Mouse (Mus musculus) hindbrain, embryonic 14.5 days (tissue): ENCODE data around the gene Cadm2. TPM values are rescaled to one million over a fixed set of nuclear protein-coding genes. Genes with fewer than 3 reads are reported as not detected.

Experiments used
- ATAC-seq: fragments of 200-750 bp; cut with Nextera tagmentation; 2 replicates; pipeline ENCODE4 v1.8.0; 2017; ENCODE audit warnings: moderate number of reproducible peaks, mild to moderate bottlenecking, moderate TSS enrichment, moderate library complexity; ENCODE audit not compliant: low FRiP score
- DNase-seq: peaks from one replicate; pipeline ENCODE4 v3.0.0-alpha.2; 2015; ENCODE audit warnings: low spot score
- H3K27ac ChIP-seq: fragments of 300-500 bp; sonication (generic); 2 replicates; pipeline ENCODE4 v1.5.1; 2014; ENCODE audit warnings: mild to moderate bottlenecking, moderate library complexity
- H3K27me3 ChIP-seq: fragments of 300-500 bp; sonication (generic); 2 replicates; pipeline ENCODE4 v1.6.1; 2014; ENCODE audit warnings: mild to moderate bottlenecking, low read length, mixed read lengths; ENCODE audit not compliant: control insufficient read depth, insufficient read depth
- H3K36me3 ChIP-seq: fragments of 300-500 bp; sonication (generic); replicated peaks from 2 replicates; pipeline ENCODE4 v1.6.1; 2014; ENCODE audit not compliant: control insufficient read depth, insufficient read depth
- H3K4me1 ChIP-seq: fragments of 300-500 bp; sonication (generic); replicated peaks from 2 replicates; pipeline ENCODE4 v1.6.1; 2014; ENCODE audit warnings: antibody characterized with exemption, low read length, mixed read lengths; ENCODE audit not compliant: control insufficient read depth, insufficient read depth
- H3K4me2 ChIP-seq: fragments of 300-500 bp; sonication (generic); replicated peaks from 2 replicates; pipeline ENCODE4 v1.6.1; 2014; ENCODE audit warnings: mild to moderate bottlenecking, moderate library complexity
- H3K4me3 ChIP-seq: fragments of 300-500 bp; sonication (generic); replicated peaks from 2 replicates; pipeline ENCODE4 v1.5.1; 2014; ENCODE audit warnings: mild to moderate bottlenecking, low read length
- H3K9ac ChIP-seq: fragments of 300-500 bp; sonication (generic); 2 replicates; pipeline ENCODE4 v1.6.1; 2014
- H3K9me3 ChIP-seq: fragments of 300-500 bp; sonication (generic); 2 replicates; pipeline ENCODE4 v1.6.1; 2016; ENCODE audit warnings: low read length; ENCODE audit not compliant: control insufficient read depth
- WGBS: fragments of 180-500 bp; shearing (Covaris S2); extraction: QIAGEN DNeasy Blood & Tissue Kit; methylation state at CpG from one replicate; pipeline ENCODE4 v1.1.7; 2014; 5-methylcytosine and 5-hydroxymethylcytosine counted together
- polyA plus RNA-seq: library from polyadenylated mRNA; unstranded; fragments of >200 nt; fragmentation: Nextera tagmentation; extraction: Ambion mirVana; gene quantifications from 2 replicates; pipeline ENCODE4 v1.2.1, GENCODE M21; 2014

Cadm2 gene
- polyA plus RNA-seq, 1 experiment from 2014 or later: 53.8 TPM

DNA sequence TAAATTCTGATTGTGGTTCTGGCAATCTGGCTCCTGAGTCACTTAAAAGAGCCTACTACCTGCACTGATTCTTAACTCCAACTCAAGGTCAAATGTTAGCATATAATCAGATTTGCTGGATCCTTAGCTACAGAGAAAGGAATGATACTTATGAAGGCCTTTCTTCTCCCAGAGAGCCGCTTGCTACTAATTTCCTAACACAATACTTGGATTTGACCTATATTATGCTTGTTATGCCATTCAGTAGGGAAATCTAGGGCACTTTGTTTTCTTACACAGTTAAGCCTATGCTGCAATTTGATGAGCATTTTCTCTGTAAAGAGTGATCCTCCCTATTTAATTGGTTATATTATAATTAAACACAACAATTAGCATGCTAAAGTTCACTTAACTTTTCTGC is 394.0 kb downstream of the Cadm2 start:
- 70% methylated on average over 1 of the region's 1 CpGs for WGBS
- no peak overlapping the region for H3K4me3 ChIP-seq
- no peaks in the 10 kb centered on the region for H3K4me1 ChIP-seq
- H3K36me3 ChIP-seq: no peaks in the 10 kb centered on the region
- ATAC-seq (no peak), DNase-seq (no peak)
- H3K9ac ChIP-seq: no peak overlapping the region
- no peaks in the 10 kb centered on the region for H3K9me3 ChIP-seq
- H3K4me2 ChIP-seq: no peak overlapping the region
- H3K27me3 ChIP-seq: no peaks in the 10 kb centered on the region
- no peak overlapping the region for H3K27ac ChIP-seq

DNA sequence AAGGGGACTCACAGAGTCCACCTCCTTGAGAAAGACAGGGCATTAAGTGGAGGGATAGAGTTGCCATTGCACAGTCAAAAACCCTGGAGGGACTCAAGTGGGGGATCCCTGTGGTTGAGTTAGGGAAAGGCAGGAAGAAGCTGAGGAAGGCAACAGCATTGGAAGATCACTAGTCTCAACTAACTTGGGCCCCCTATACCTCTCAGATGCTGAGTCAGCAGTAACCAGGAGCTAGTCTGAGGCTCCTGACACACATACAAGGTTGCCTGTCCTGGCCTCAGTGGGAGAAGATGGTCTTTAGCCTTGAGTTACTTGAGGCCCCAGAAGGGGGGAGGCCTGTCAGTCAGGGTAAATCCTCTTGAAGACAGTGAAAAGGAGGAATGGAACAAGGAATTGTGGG is 417.4 kb downstream of the Cadm2 start:
- Histone ChIP-seq H3K27ac (no peak overlapping the region), H3K9me3 (no peaks in the 10 kb centered on the region), H3K9ac (no peak overlapping the region), H3K4me2 (no peak overlapping the region), H3K4me3 (no peak overlapping the region), H3K4me1 (no peaks in the 10 kb centered on the region), H3K27me3 (no peaks in the 10 kb centered on the region), H3K36me3 (no peaks in the 10 kb centered on the region)
- DNase-seq: no peak
- no peak for ATAC-seq

DNA sequence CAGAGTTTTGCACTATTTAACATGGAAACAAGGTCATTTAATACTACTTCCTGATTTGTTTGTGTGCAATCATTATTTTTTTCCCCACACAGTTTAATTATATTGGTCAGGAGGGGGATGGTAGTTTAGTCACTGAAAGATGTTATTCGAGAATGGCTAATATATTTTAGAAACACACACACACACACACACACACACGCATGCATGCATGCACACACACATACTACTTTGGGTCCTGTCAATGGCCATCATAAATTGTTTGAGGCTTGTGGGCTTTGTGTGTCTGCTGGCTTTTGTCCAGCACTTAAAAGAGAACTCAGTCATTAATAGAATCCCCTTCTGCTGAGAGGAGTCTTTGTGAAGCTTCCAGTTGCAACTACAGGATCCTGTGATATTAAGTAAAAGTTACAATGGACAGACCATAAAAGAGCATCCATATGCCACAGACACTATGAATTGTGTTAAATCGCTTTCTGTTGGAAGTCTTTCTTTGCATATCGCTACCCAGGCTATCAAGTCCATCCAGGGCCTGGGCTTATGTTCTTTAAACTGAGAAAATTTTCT is 427.8 kb downstream of the Cadm2 start:
- no peak for DNase-seq
- Histone ChIP-seq H3K27me3 (no peaks in the 10 kb centered on the region), H3K9ac (no peak overlapping the region), H3K4me2 (no peak overlapping the region), H3K36me3 (no peaks in the 10 kb centered on the region), H3K9me3 (no peaks in the 10 kb centered on the region), H3K4me1 (no peaks in the 10 kb centered on the region), H3K27ac (0 out of 2 replicates have a peak overlapping the region, but pooled peaks have one; percentile 38), H3K4me3 (no peak overlapping the region)
- ATAC-seq: no peak
- WGBS: 78% methylated on average over 4 of the region's 4 CpGs

DNA sequence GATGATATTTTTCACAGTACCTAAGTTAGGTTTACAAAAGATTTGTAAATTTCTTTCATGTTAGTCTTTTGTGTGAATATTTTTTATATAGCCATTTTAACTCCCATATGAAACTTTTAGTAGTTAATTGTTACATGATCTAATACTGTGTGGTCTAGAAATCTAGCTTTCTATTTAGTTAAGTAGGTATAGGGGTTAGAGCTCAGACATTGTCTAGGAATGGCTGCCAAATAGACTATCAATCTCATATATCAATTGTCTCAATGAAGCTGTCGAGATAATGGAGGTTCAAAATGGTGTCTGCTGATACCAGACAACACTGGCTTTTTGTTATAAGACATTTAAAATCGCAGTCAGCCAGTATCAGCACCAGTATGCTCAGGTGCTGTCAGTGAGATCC is 428.3 kb downstream of the Cadm2 start:
- DNase-seq (no peak), ATAC-seq (no peak)
- no peak overlapping the region for H3K4me2 ChIP-seq
- H3K27me3 ChIP-seq: no peaks in the 10 kb centered on the region
- WGBS: 53% methylated on average over 2 of the region's 2 CpGs
- no peak overlapping the region for H3K4me3 ChIP-seq
- no peak overlapping the region for H3K9ac ChIP-seq
- H3K4me1 ChIP-seq: no peaks in the 10 kb centered on the region
- H3K36me3 ChIP-seq: no peaks in the 10 kb centered on the region
- no peak overlapping the region for H3K27ac ChIP-seq
- H3K9me3 ChIP-seq: no peaks in the 10 kb centered on the region

DNA sequence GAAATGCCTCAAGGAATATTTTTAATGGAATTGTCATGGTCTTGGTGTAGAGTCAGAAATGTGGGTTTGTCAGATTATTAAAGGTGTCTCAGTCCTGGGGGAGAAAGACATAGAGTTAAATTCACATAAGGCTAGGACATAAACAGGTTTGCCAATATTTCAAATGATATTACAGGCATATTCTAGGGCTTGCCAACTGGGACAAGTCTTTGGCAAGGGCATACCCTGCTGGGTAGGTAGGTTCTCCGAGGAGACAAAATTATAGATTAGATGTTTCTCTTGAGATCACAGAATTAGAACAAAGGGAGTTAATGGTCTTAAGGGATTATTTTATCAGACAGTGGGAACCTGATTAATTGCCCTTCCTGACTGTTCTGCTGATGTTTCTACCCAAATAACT is 434.4 kb downstream of the Cadm2 start:
- no peaks in the 10 kb centered on the region for H3K36me3 ChIP-seq
- no peak overlapping the region for H3K27ac ChIP-seq
- ATAC-seq: no peak
- H3K4me2 ChIP-seq: no peak overlapping the region
- H3K4me1 ChIP-seq: no peaks in the 10 kb centered on the region
- H3K9me3 ChIP-seq: no peaks in the 10 kb centered on the region
- WGBS: 85% methylated on average over 1 of the region's 1 CpGs
- H3K9ac ChIP-seq: no peak overlapping the region
- H3K4me3 ChIP-seq: no peak overlapping the region
- no peak for DNase-seq
- H3K27me3 ChIP-seq: no peaks in the 10 kb centered on the region

DNA sequence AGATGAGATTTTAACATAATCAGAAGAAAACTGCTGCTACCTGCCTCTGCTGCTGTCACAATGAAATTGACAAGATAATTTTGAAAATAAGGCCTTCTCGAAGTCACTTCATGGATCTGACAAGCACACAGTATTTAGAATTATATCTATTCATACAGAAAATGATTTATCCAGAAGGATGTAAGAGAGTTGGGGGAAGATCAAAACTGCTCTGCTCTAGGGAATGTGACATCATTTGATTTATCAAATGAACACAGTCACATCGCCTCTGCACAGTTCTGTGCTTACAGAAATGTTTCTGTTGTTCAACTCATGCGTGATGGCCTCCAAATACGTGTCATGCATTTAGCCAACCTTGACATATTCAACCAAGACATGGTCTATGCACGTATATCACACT is 437.8 kb downstream of the Cadm2 start:
- no peaks in the 10 kb centered on the region for H3K9me3 ChIP-seq
- H3K27ac ChIP-seq: no peak overlapping the region
- H3K4me2 ChIP-seq: no peak overlapping the region
- no peak overlapping the region for H3K4me3 ChIP-seq
- H3K9ac ChIP-seq: no peak overlapping the region
- no peak for DNase-seq
- 58% methylated on average over 5 of the region's 5 CpGs for WGBS
- no peak for ATAC-seq
- H3K4me1 ChIP-seq: no peaks in the 10 kb centered on the region
- H3K36me3 ChIP-seq: no peaks in the 10 kb centered on the region
- no peaks in the 10 kb centered on the region for H3K27me3 ChIP-seq

DNA sequence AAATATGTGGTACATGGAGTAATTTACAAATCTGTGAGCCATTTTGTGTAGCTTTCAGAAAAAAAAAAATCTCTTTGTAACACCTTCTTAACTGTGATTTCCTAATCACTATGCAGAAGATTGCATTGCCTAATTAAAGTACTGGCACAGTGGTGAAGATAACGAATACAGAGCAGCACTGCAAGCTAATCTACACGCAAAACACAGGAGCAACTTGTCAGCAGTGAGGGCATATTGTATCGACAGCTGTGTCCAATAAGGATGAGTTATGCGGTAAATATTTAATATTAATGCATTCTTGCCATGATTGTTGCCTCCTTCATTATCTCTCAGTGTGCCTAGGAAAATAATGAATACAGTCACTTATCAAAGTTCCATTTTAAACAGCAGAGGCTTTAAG is 445.3 kb downstream of the Cadm2 start:
- no peaks in the 10 kb centered on the region for H3K36me3 ChIP-seq
- H3K27ac ChIP-seq: no peak overlapping the region
- H3K4me2 ChIP-seq: no peak overlapping the region
- no peak overlapping the region for H3K4me3 ChIP-seq
- no peaks in the 10 kb centered on the region for H3K27me3 ChIP-seq
- H3K4me1 ChIP-seq: no peaks in the 10 kb centered on the region
- no peak for DNase-seq
- WGBS: 41% methylated on average over 4 of the region's 4 CpGs
- no peak for ATAC-seq
- H3K9ac ChIP-seq: no peak overlapping the region
- no peaks in the 10 kb centered on the region for H3K9me3 ChIP-seq

DNA sequence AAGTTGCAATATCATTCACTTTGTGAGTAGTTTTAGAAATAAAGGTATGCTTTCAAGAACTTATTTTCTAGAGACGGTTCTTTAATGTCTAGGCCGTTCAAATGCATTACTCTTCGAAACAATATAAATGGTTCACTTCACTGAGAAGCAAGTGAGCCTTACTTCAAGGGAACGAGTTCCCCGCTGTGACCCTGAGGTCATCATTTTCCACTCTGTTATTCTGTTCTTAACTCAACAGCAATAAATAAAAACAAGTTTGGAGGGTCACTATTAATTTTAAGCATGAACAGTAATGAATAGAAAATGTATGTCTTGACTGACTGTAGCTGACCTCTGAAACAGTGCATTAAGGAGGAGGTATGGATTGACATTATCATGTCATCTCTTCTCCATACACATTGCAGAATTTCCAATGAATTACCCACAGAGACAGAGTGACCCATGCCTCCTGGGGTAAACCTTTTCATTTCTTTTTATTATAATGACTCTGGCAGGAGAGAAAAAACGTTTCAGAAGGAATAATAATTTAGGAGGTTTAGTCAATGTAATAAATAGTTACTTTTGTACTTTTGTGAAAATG is 458.4 kb downstream of the Cadm2 start:
- 21% methylated on average over 6 of the region's 6 CpGs for WGBS
- ATAC-seq: no peak
- no peak for DNase-seq

DNA sequence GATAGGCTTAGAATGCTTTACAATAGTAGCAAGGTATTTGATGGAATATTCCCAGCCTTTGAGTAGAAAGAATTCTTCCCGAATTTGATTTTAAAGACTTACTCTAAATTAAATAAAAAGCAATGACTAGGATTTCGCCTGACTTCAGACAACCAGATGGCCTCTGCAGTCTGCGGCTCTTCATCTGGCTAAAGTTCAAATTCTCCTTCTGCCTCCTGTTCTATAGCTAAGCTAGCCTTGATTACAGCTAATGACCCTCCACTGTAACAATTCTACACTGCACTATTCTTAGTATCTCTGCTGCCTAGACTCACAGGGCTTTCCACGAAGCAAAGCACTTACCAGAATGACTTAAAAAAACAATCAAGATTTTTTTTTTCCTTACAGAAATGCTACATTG is 495.9 kb downstream of the Cadm2 start:
- no peaks in the 10 kb centered on the region for H3K36me3 ChIP-seq
- no peak overlapping the region for H3K9ac ChIP-seq
- WGBS: 75% methylated on average over 4 of the region's 4 CpGs
- H3K4me2 ChIP-seq: no peak overlapping the region
- H3K9me3 ChIP-seq: no peaks in the 10 kb centered on the region
- no peak for DNase-seq
- no peak overlapping the region for H3K27ac ChIP-seq
- H3K27me3 ChIP-seq: no peaks in the 10 kb centered on the region
- 0 out of 2 replicates have a peak, but pooled peaks cover 3% of the 10 kb centered on the region for H3K4me1 ChIP-seq
- no peak overlapping the region for H3K4me3 ChIP-seq
- no peak for ATAC-seq

More for the DNA sequence above, 458.4 kb downstream of the Cadm2 start:
- H3K4me1 ChIP-seq: no peaks in the 10 kb centered on the region
- H3K9me3 ChIP-seq: no peaks in the 10 kb centered on the region
- no peak overlapping the region for H3K4me3 ChIP-seq
- H3K27ac ChIP-seq: no peak overlapping the region
- H3K27me3 ChIP-seq: no peaks in the 10 kb centered on the region
- H3K36me3 ChIP-seq: no peaks in the 10 kb centered on the region
- no peak overlapping the region for H3K4me2 ChIP-seq
- no peak overlapping the region for H3K9ac ChIP-seq

DNA sequence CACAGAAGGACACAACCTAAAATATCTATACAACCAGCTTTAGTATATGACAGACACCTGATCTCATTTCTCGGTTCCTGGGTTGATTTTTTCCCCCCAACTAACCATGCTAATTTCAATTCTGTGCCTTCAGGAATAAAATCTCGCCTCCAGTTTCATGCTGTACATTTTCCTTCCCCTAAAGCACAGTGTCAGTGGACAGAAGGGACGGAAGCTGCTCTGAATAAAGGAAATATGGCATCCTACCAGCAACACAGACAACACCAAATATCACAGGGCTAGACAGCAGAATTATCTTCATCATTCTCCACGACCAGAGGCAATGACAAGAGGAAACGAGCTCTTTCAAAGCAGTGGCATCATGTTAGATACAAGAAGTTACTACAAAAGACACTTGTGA is 498.2 kb downstream of the Cadm2 start:
- H3K36me3 ChIP-seq: no peaks in the 10 kb centered on the region
- no peaks in the 10 kb centered on the region for H3K27me3 ChIP-seq
- ATAC-seq (no peak), DNase-seq (no peak)
- H3K27ac ChIP-seq: no peak overlapping the region
- H3K4me3 ChIP-seq: no peak overlapping the region
- 0 out of 2 replicates have a peak, but pooled peaks cover 3% of the 10 kb centered on the region for H3K4me1 ChIP-seq
- 70% methylated on average over 5 of the region's 5 CpGs for WGBS
- H3K9ac ChIP-seq: no peak overlapping the region
- H3K9me3 ChIP-seq: no peaks in the 10 kb centered on the region
- H3K4me2 ChIP-seq: no peak overlapping the region
